Mouse (Mus musculus) liver, adult 2 months (tissue): ENCODE results near the gene Ice2. TPM values are rescaled to one million over a fixed set of nuclear protein-coding genes. Genes with fewer than 3 reads are reported as not detected.

Experiments used
- DNase-seq: peaks from one replicate; pipeline ENCODE4 v3.0.0-alpha.2; 2011; ENCODE audit warnings: low read depth, low spot score; ENCODE audit errors: extremely low read depth
- H3K27ac ChIP-seq: fragments of 200-500 bp; replicated peaks from 2 replicates; pipeline ENCODE4 v1.5.1; 2012; ENCODE audit warnings: low read depth, mild to moderate bottlenecking, control low read depth, inconsistent platforms, low read length; ENCODE audit not compliant: insufficient read depth
- H3K27me3 ChIP-seq: fragments of 200-500 bp; 2 replicates; pipeline ENCODE4 v1.6.1; 2012; ENCODE audit warnings: mild to moderate bottlenecking, moderate library complexity, low read length, inconsistent platforms; ENCODE audit not compliant: control insufficient read depth, insufficient read depth
- H3K36me3 ChIP-seq: fragments of 200-500 bp; 2 replicates; pipeline ENCODE4 v1.6.1; 2012; ENCODE audit warnings: low read length, inconsistent platforms; ENCODE audit not compliant: control insufficient read depth, insufficient read depth
- H3K4me1 ChIP-seq: fragments of 200-500 bp; 2 replicates; pipeline ENCODE4 v1.6.1; 2011; ENCODE audit warnings: low read length; ENCODE audit not compliant: control insufficient read depth, insufficient read depth
- H3K4me3 ChIP-seq: fragments of 200-500 bp; 2 replicates; pipeline ENCODE4 v1.5.1; 2011; ENCODE audit warnings: low read depth, mild to moderate bottlenecking, control low read depth, low read length, moderate library complexity; ENCODE audit not compliant: insufficient read depth
- H3K79me2 ChIP-seq: fragments of 200-500 bp; 2 replicates; pipeline ENCODE4 v1.6.1; 2012; ENCODE audit warnings: inconsistent platforms, mild to moderate bottlenecking, low read length, moderate library complexity; ENCODE audit not compliant: control insufficient read depth, insufficient read depth
- H3K9ac ChIP-seq: fragments of 200-500 bp; 2 replicates; pipeline ENCODE4 v1.6.1; 2012; ENCODE audit warnings: low read depth, mild to moderate bottlenecking, control low read depth, inconsistent platforms, low read length
- CTCF ChIP-seq: fragments of 200-500 bp; IDR thresholded peaks from 2 replicates; pipeline ENCODE4 v1.5.1; 2011; ENCODE audit warnings: low read depth, low read length, control low read depth
- POLR2A ChIP-seq: fragments of 200-500 bp; IDR thresholded peaks from 2 replicates; pipeline ENCODE4 v1.6.1; 2011; ENCODE audit warnings: low read length, control low read depth; ENCODE audit not compliant: insufficient read depth; ENCODE audit errors: extremely low read depth
- WGBS: fragments of 180-500 bp; shearing (Covaris S2); methylation state at CpG from one replicate; pipeline ENCODE4 v1.1.7; 2018; 5-methylcytosine and 5-hydroxymethylcytosine counted together
- polyA plus RNA-seq: library from polyadenylated mRNA; depleted of rRNA; stranded (reverse); fragments of >200 nt; gene quantifications from 2 replicates; pipeline ENCODE4 v1.2.3, GENCODE M21; 2012
- total RNA-seq: library from RNA; depleted of rRNA; stranded (reverse); fragments of >200 nt; gene quantifications from 2 replicates; pipeline ENCODE4 v1.2.3, GENCODE M21; 2014

The Ice2 gene
- total and polyA plus RNA-seq, 2 experiments = 2.0 to 12.3 TPM

GRCm38 (mm10) chr9:69362766-69363165, 34.9 kb upstream of the Ice2 start:
- WGBS = 87% methylated on average over 4 of the region's 4 CpGs
- DNase-seq = no peak
- Histone ChIP-seq H3K36me3 (peaks cover 29% of the 10 kb centered on the region), H3K27ac (no peak overlapping the region), H3K27me3 (no peaks in the 10 kb centered on the region), H3K4me3 (no peak overlapping the region), H3K4me1 (no peaks in the 10 kb centered on the region), H3K79me2 (peaks cover 16% of the 10 kb centered on the region), H3K9ac (no peak overlapping the region)
- TF ChIP-seq CTCF (no peak), POLR2A (no peak)

DNA sequence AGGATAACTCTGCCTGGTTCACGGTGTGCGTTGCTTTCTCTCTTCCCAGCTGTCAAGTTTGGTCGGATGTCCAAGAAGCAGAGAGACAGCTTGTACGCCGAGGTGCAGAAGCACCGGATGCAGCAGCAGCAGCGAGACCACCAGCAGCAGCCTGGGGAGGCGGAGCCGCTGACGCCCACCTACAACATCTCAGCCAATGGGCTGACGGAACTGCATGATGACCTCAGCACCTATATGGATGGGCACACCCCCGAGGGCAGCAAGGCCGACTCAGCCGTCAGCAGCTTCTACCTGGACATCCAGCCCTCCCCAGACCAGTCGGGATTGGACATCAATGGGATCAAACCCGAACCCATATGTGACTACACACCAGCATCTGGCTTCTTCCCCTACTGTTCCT, 33.6 kb upstream of the Ice2 start:
- Histone ChIP-seq H3K4me3 (no peak overlapping the region), H3K9ac (no peak overlapping the region), H3K36me3 (peaks cover 32% of the 10 kb centered on the region), H3K27me3 (no peaks in the 10 kb centered on the region), H3K27ac (no peak overlapping the region), H3K79me2 (peaks cover 3% of the 10 kb centered on the region; the same call in 1 of the 2 replicates), H3K4me1 (no peaks in the 10 kb centered on the region)
- TF ChIP-seq POLR2A = no peak
- no peak for TF ChIP-seq CTCF
- 83% methylated on average over 16 of the region's 16 CpGs for WGBS
- no peak for DNase-seq

GRCm38 (mm10) chr9:69367055-69367454, 30.7 kb upstream of the Ice2 start:
- Histone ChIP-seq H3K9ac (no peak overlapping the region), H3K79me2 (no peaks in the 10 kb centered on the region), H3K36me3 (peaks cover 35% of the 10 kb centered on the region), H3K4me3 (no peak overlapping the region), H3K4me1 (peaks cover 11% of the 10 kb centered on the region), H3K27me3 (no peaks in the 10 kb centered on the region), H3K27ac (no peak overlapping the region)
- WGBS = 67% methylated on average over 4 of the region's 4 CpGs
- no peak for DNase-seq
- no peak for TF ChIP-seq POLR2A

GRCm38 (mm10) chr9:69368071-69368470, 29.6 kb upstream of the Ice2 start:
- no peak overlapping the region for H3K27ac ChIP-seq
- H3K36me3 ChIP-seq = peaks cover 41% of the 10 kb centered on the region
- no peak overlapping the region for H3K9ac ChIP-seq
- no peaks in the 10 kb centered on the region for H3K79me2 ChIP-seq
- H3K4me3 ChIP-seq = no peak overlapping the region
- WGBS = 77% methylated on average over 8 of the region's 8 CpGs
- H3K27me3 ChIP-seq = no peaks in the 10 kb centered on the region
- peak; percentile 95 for TF ChIP-seq CTCF
- no peak for TF ChIP-seq POLR2A
- peaks cover 11% of the 10 kb centered on the region for H3K4me1 ChIP-seq
- peak; percentile 23 for DNase-seq

- peaks cover 51% of the 10 kb centered on the region for H3K36me3 ChIP-seq
- TF ChIP-seq POLR2A (no peak), CTCF (no peak)
- H3K4me1 ChIP-seq = peaks cover 11% of the 10 kb centered on the region
- no peaks in the 10 kb centered on the region for H3K79me2 ChIP-seq
- 21% methylated on average over 11 of the region's 11 CpGs for WGBS
- H3K27me3 ChIP-seq = no peaks in the 10 kb centered on the region
- no peak overlapping the region for H3K9ac ChIP-seq
- no peak overlapping the region for H3K4me3 ChIP-seq
- DNase-seq = peak; percentile 87
- peak overlapping the region; percentile 57 for H3K27ac ChIP-seq
Observed at GRCm38 (mm10) chr9:69371046-69371724, 26.5 kb upstream of the Ice2 start.

GRCm38 (mm10) chr9:69372871-69373270, 24.8 kb upstream of the Ice2 start:
- H3K27me3 ChIP-seq = no peaks in the 10 kb centered on the region
- no peaks in the 10 kb centered on the region; the same call in 1 of the 2 replicates for H3K79me2 ChIP-seq
- no peak for DNase-seq
- peaks cover 11% of the 10 kb centered on the region for H3K4me1 ChIP-seq
- peaks cover 62% of the 10 kb centered on the region for H3K36me3 ChIP-seq
- 87% methylated on average over 4 of the region's 4 CpGs for WGBS
- no peak overlapping the region for H3K9ac ChIP-seq
- no peak overlapping the region for H3K27ac ChIP-seq
- TF ChIP-seq CTCF (no peak), POLR2A (no peak)
- no peak overlapping the region for H3K4me3 ChIP-seq
